Mouse (Mus musculus): ENCODE measurements around the gene Brd7. TPM values are rescaled to one million over a fixed set of nuclear protein-coding genes. Genes with fewer than 3 reads are reported as not detected.

Brd7 gene
- total and polyA plus RNA-seq, 2 experiments, result 12.7 to 22.7 TPM

- H3K27me3 ChIP-seq (ENCODE audit: control insufficient read depth, insufficient read depth, low read length), result no peaks in the 10 kb centered on the region
- H3K4me1 ChIP-seq (ENCODE audit: control insufficient read depth, insufficient read depth, low read length), result no peaks in the 10 kb centered on the region
- H3K36me3 ChIP-seq (ENCODE audit: control insufficient read depth, insufficient read depth, low read length), result no peaks in the 10 kb centered on the region
- H3K27ac ChIP-seq (replicated peaks; ENCODE audit: insufficient read depth, low read depth, low read length), result no peak overlapping the region
- no peak overlapping the region for H3K9ac ChIP-seq (ENCODE audit: low read depth, low read length)
- 91% methylated on average over 12 of the region's 12 CpGs for WGBS
- TF ChIP-seq CTCF (IDR thresholded peaks at IDR 0.05; ENCODE audit: low read depth, low read length), result no peak
- TF ChIP-seq POLR2A (IDR thresholded peaks at IDR 0.05; ENCODE audit: extremely low read depth, insufficient read depth, low read length), result no peak
- no peak overlapping the region for H3K4me3 ChIP-seq (ENCODE audit: insufficient read depth, low read depth, low read length)
- DNase-seq (ENCODE audit: extremely low read depth, low read depth, low spot score), result no peak
- H3K79me2 ChIP-seq (ENCODE audit: control insufficient read depth, insufficient read depth, low read length), result no peaks in the 10 kb centered on the region
These were observed 48.0 kb downstream of the Brd7 start for GRCm38 (mm10) chr8:88313991-88314390.

GRCm38 (mm10) chr8:88312966-88313365 lies 49.0 kb downstream of the Brd7 start:
- DNase-seq (ENCODE audit: extremely low read depth, low read depth, low spot score), result peak; percentile 17
- TF ChIP-seq CTCF (IDR thresholded peaks at IDR 0.05; ENCODE audit: low read depth, low read length) (no peak), POLR2A (IDR thresholded peaks at IDR 0.05; ENCODE audit: extremely low read depth, insufficient read depth, low read length) (no peak)
- no peak overlapping the region for H3K27ac ChIP-seq (replicated peaks; ENCODE audit: insufficient read depth, low read depth, low read length)
- no peaks in the 10 kb centered on the region for H3K36me3 ChIP-seq (ENCODE audit: control insufficient read depth, insufficient read depth, low read length)
- H3K27me3 ChIP-seq (ENCODE audit: control insufficient read depth, insufficient read depth, low read length), result no peaks in the 10 kb centered on the region
- WGBS, result 65% methylated on average over 8 of the region's 8 CpGs
- H3K4me3 ChIP-seq (ENCODE audit: insufficient read depth, low read depth, low read length), result no peak overlapping the region
- no peak overlapping the region for H3K9ac ChIP-seq (ENCODE audit: low read depth, low read length)
- H3K4me1 ChIP-seq (ENCODE audit: control insufficient read depth, insufficient read depth, low read length), result no peaks in the 10 kb centered on the region
- H3K79me2 ChIP-seq (ENCODE audit: control insufficient read depth, insufficient read depth, low read length), result no peaks in the 10 kb centered on the region

- Histone ChIP-seq H3K36me3 (ENCODE audit: control insufficient read depth, insufficient read depth, low read length) (no peaks in the 10 kb centered on the region), H3K4me3 (ENCODE audit: insufficient read depth, low read depth, low read length) (no peak overlapping the region)
- no peak for TF ChIP-seq POLR2A (IDR thresholded peaks at IDR 0.05; ENCODE audit: extremely low read depth, insufficient read depth, low read length)
- TF ChIP-seq CTCF (IDR thresholded peaks at IDR 0.05; ENCODE audit: low read depth, low read length), result no peak
These were observed 51.7 kb downstream of the Brd7 start for GRCm38 (mm10) chr8:88310286-88310685.

GRCm38 (mm10) chr8:88309881-88310280 lies 52.1 kb downstream of the Brd7 start:
- H3K4me3 ChIP-seq (ENCODE audit: insufficient read depth, low read depth, low read length), result no peak overlapping the region
- H3K27me3 ChIP-seq (ENCODE audit: control insufficient read depth, insufficient read depth, low read length), result no peaks in the 10 kb centered on the region
- H3K4me1 ChIP-seq (ENCODE audit: control insufficient read depth, insufficient read depth, low read length), result no peaks in the 10 kb centered on the region
- no peaks in the 10 kb centered on the region for H3K36me3 ChIP-seq (ENCODE audit: control insufficient read depth, insufficient read depth, low read length)
- WGBS, result 84% methylated on average over 7 of the region's 7 CpGs
- no peak for DNase-seq (ENCODE audit: extremely low read depth, low read depth, low spot score)
- no peaks in the 10 kb centered on the region for H3K79me2 ChIP-seq (ENCODE audit: control insufficient read depth, insufficient read depth, low read length)
- TF ChIP-seq CTCF (IDR thresholded peaks at IDR 0.05; ENCODE audit: low read depth, low read length) (no peak), POLR2A (IDR thresholded peaks at IDR 0.05; ENCODE audit: extremely low read depth, insufficient read depth, low read length) (no peak)
- no peak overlapping the region for H3K9ac ChIP-seq (ENCODE audit: low read depth, low read length)
- no peak overlapping the region for H3K27ac ChIP-seq (replicated peaks; ENCODE audit: insufficient read depth, low read depth, low read length)

More at GRCm38 (mm10) chr8:88310286-88310685, 51.7 kb downstream of the Brd7 start:
- Histone ChIP-seq H3K79me2 (ENCODE audit: control insufficient read depth, insufficient read depth, low read length) (no peaks in the 10 kb centered on the region), H3K4me1 (ENCODE audit: control insufficient read depth, insufficient read depth, low read length) (no peaks in the 10 kb centered on the region), H3K27me3 (ENCODE audit: control insufficient read depth, insufficient read depth, low read length) (no peaks in the 10 kb centered on the region), H3K9ac (ENCODE audit: low read depth, low read length) (no peak overlapping the region), H3K27ac (replicated peaks; ENCODE audit: insufficient read depth, low read depth, low read length) (no peak overlapping the region)
- 87% methylated on average over 13 of the region's 13 CpGs for WGBS
- DNase-seq (ENCODE audit: extremely low read depth, low read depth, low spot score), result no peak

- Histone ChIP-seq H3K4me3 (ENCODE audit: insufficient read depth, low read depth, low read length) (no peak overlapping the region), H3K79me2 (ENCODE audit: control insufficient read depth, insufficient read depth, low read length) (no peaks in the 10 kb centered on the region), H3K27me3 (ENCODE audit: control insufficient read depth, insufficient read depth, low read length) (no peaks in the 10 kb centered on the region), H3K27ac (replicated peaks; ENCODE audit: insufficient read depth, low read depth, low read length) (no peak overlapping the region), H3K36me3 (ENCODE audit: control insufficient read depth, insufficient read depth, low read length) (no peaks in the 10 kb centered on the region), H3K4me1 (ENCODE audit: control insufficient read depth, insufficient read depth, low read length) (no peaks in the 10 kb centered on the region), H3K9ac (ENCODE audit: low read depth, low read length) (no peak overlapping the region)
- no peak for DNase-seq (ENCODE audit: extremely low read depth, low read depth, low spot score)
- 66% methylated on average over 10 of the region's 10 CpGs for WGBS
- no peak for TF ChIP-seq CTCF (IDR thresholded peaks at IDR 0.05; ENCODE audit: low read depth, low read length)
- no peak for TF ChIP-seq POLR2A (IDR thresholded peaks at IDR 0.05; ENCODE audit: extremely low read depth, insufficient read depth, low read length)
These were observed 52.6 kb downstream of the Brd7 start for GRCm38 (mm10) chr8:88309274-88309873.

- Histone ChIP-seq H3K4me3 (ENCODE audit: insufficient read depth, low read depth, low read length) (no peak overlapping the region), H3K9ac (ENCODE audit: low read depth, low read length) (no peak overlapping the region), H3K4me1 (ENCODE audit: control insufficient read depth, insufficient read depth, low read length) (no peaks in the 10 kb centered on the region), H3K79me2 (ENCODE audit: control insufficient read depth, insufficient read depth, low read length) (no peaks in the 10 kb centered on the region), H3K27ac (replicated peaks; ENCODE audit: insufficient read depth, low read depth, low read length) (no peak overlapping the region), H3K36me3 (ENCODE audit: control insufficient read depth, insufficient read depth, low read length) (no peaks in the 10 kb centered on the region), H3K27me3 (ENCODE audit: control insufficient read depth, insufficient read depth, low read length) (no peaks in the 10 kb centered on the region)
- DNase-seq (ENCODE audit: extremely low read depth, low read depth, low spot score), result no peak
- 83% methylated on average over 4 of the region's 4 CpGs for WGBS
- TF ChIP-seq POLR2A (IDR thresholded peaks at IDR 0.05; ENCODE audit: extremely low read depth, insufficient read depth, low read length), result no peak
- no peak for TF ChIP-seq CTCF (IDR thresholded peaks at IDR 0.05; ENCODE audit: low read depth, low read length)
These were observed 54.3 kb downstream of the Brd7 start for GRCm38 (mm10) chr8:88307736-88308135.
